In genomic region chr15:82814806-82815205, GRCm38 (mm10) we compare ENCODE assay signal across 8 mouse cellular contexts. TPM values are rescaled to one million over a fixed set of nuclear protein-coding genes. Genes with fewer than 3 reads are reported as not detected.
DNase-seq lines count a peak whose midpoint lies in the region; ATAC-seq and TF ChIP-seq lines count a peak whose summit lies in the region.
"Had no signal": no experiment of that assay in that cellular context is flagged by ENCODE, and none has a peak within 500 bp of the region (broad histone marks: within the 10 kb centered on the region; RNA-seq: fewer than 3 reads in every experiment).

No protein-coding gene starts in this region.

- H3K4me3 ChIP-seq in E14TG2a.4 (replicated peaks; ENCODE audit: low read length): no peak overlapping the region

- ATAC-seq in megakaryocyte progenitor cell, adult 5-6 weeks (replicated peaks; ENCODE audit: poor library complexity): peak; percentile 73

- peaks cover 83% of the 10 kb centered on the region for H3K36me3 ChIP-seq in E14TG2a.4 (ENCODE audit: insufficient read depth, low read length)

- H3K27me3 ChIP-seq in E14TG2a.4 (ENCODE audit: insufficient read depth, low read length): no peaks in the 10 kb centered on the region

- peak; percentile 71 for TF ChIP-seq CTCF in E14TG2a.4 (conservative IDR thresholded peaks at IDR 0.05; ENCODE audit: low read length)

- H3K4me1 ChIP-seq in E14TG2a.4 (replicated peaks; ENCODE audit: low read depth, low read length): peaks cover 22% of the 10 kb centered on the region

- no peaks in the 10 kb centered on the region for H3K9me3 ChIP-seq in E14TG2a.4 (ENCODE audit: low read length)

- peak; percentile 5 for DNase-seq in WW6 (ENCODE audit: low read depth, low spot score)
- peak; percentile 65 to 73 for DNase-seq in cerebellum, postnatal 36 days
- DNase-seq in heart, adult 8-10 months (ENCODE audit: low spot score): peak; percentile 57
- DNase-seq in layer of hippocampus, adult 9-11 months: peak; percentile 28
- DNase-seq in right cerebral cortex, postnatal 4 days: peak; percentile 61

RNA-seq across cellular contexts. Expression of gene Cyp2d26, which starts 20.7 kb away (rescaled TPM):
- not detected for total RNA-seq in heart, adult 8-10 months (2022)
- total RNA-seq in megakaryocyte progenitor cell, adult 5-6 weeks (2015): not detected in 2 replicates
- not detected in 2 replicates for total RNA-seq in megakaryocyte progenitor cell, adult 5-6 weeks (2017)

RNA-seq across cellular contexts. Expression of gene Cyp2d40, which starts 50.8 kb away (rescaled TPM):
- not detected for total RNA-seq in heart, adult 8-10 months (2022)
- not detected in 2 replicates for total RNA-seq in megakaryocyte progenitor cell, adult 5-6 weeks (2015)
- total RNA-seq in megakaryocyte progenitor cell, adult 5-6 weeks (2017): not detected in 2 replicates
- total RNA-seq: left cerebral cortex, postnatal 36 days had no signal

Comparison
In these comparisons a context has a peak if more than half of its experiments do, and no peak if none do; other contexts are left out.
1. DNase-seq: peak in every context shown above with its lines; median percentile 69 in cerebellum, postnatal 36 days; 61 in right cerebral cortex, postnatal 4 days; 57 in heart, adult 8-10 months; 28 in layer of hippocampus, adult 9-11 months; 5 in WW6.